Mouse (Mus musculus) midbrain, embryonic 14.5 days (tissue): ENCODE data around the gene Pianp. TPM values are rescaled to one million over a fixed set of nuclear protein-coding genes. Genes with fewer than 3 reads are reported as not detected.

Source experiments
- ATAC-seq: fragments of 200-750 bp; cut with Nextera tagmentation; 2 replicates; pipeline ENCODE4 v1.8.0; 2017; ENCODE audit warnings: moderate number of reproducible peaks, moderate library complexity; ENCODE audit not compliant: low FRiP score, low TSS enrichment
- DNase-seq: peaks from one replicate; pipeline ENCODE4 v3.0.0-alpha.2; 2015
- H3K27ac ChIP-seq: fragments of 300-500 bp; sonication (generic); replicated peaks from 2 replicates; pipeline ENCODE4 v1.5.1; 2014; ENCODE audit warnings: mild to moderate bottlenecking, low read depth, low read length, moderate library complexity
- H3K27me3 ChIP-seq: fragments of 300-500 bp; sonication (generic); 2 replicates; pipeline ENCODE4 v1.6.1; 2014; ENCODE audit warnings: low read length, control low read depth, mixed read lengths; ENCODE audit not compliant: control insufficient read depth, insufficient read depth
- H3K36me3 ChIP-seq: fragments of 300-500 bp; sonication (generic); 2 replicates; pipeline ENCODE4 v1.6.1; 2014; ENCODE audit warnings: low read length, control low read depth; ENCODE audit not compliant: control insufficient read depth, insufficient read depth
- H3K4me1 ChIP-seq: fragments of 300-500 bp; sonication (generic); 2 replicates; pipeline ENCODE4 v1.6.1; 2014; ENCODE audit warnings: mild to moderate bottlenecking, antibody characterized with exemption, low read length, control low read depth; ENCODE audit not compliant: control insufficient read depth, insufficient read depth
- H3K4me2 ChIP-seq: fragments of 300-500 bp; sonication (generic); 2 replicates; pipeline ENCODE4 v1.6.1; 2014; ENCODE audit warnings: mild to moderate bottlenecking, low read length, moderate library complexity
- H3K4me3 ChIP-seq: fragments of 300-500 bp; sonication (generic); replicated peaks from 2 replicates; pipeline ENCODE4 v1.5.1; 2014; ENCODE audit warnings: low read depth, low read length
- H3K9ac ChIP-seq: fragments of 300-500 bp; sonication (generic); replicated peaks from 2 replicates; pipeline ENCODE4 v1.6.1; 2014; ENCODE audit warnings: mild to moderate bottlenecking, low read length, moderate library complexity
- H3K9me3 ChIP-seq: fragments of 300-500 bp; sonication (generic); 2 replicates; pipeline ENCODE4 v1.6.1; 2016; ENCODE audit warnings: low read length, control low read depth, mixed read lengths; ENCODE audit not compliant: control insufficient read depth
- WGBS: fragments of 180-500 bp; shearing (Covaris S2); extraction: QIAGEN DNeasy Blood & Tissue Kit; methylation state at CpG from one replicate; pipeline ENCODE4 v1.1.7; 2014; 5-methylcytosine and 5-hydroxymethylcytosine counted together
- polyA plus RNA-seq: library from polyadenylated mRNA; unstranded; fragments of >200 nt; fragmentation: Nextera tagmentation; extraction: Ambion mirVana; gene quantifications from 2 replicates; pipeline ENCODE4 v1.2.1, GENCODE M21; 2014

Pianp gene
- polyA plus RNA-seq, 1 experiment from 2014 or later: 43.2 TPM

- Histone ChIP-seq H3K36me3 (peaks cover 17% of the 10 kb centered on the region), H3K4me2 (peak overlapping the region; percentile 97), H3K27me3 (no peaks in the 10 kb centered on the region), H3K9me3 (no peaks in the 10 kb centered on the region), H3K27ac (peak overlapping the region; percentile 90), H3K4me1 (peaks cover 14% of the 10 kb centered on the region), H3K4me3 (peak overlapping the region; percentile 81), H3K9ac (peak overlapping the region; percentile 92)
- ATAC-seq: 0 out of 2 replicates have a peak, but pooled peaks have one; percentile 14
- no peak for DNase-seq
- WGBS: 16% methylated on average over 15 of the region's 15 CpGs
These were observed 30.7 kb upstream of the Pianp start for GRCm38 (mm10) chr6:124965747-124966146.

- Histone ChIP-seq H3K4me2 (peak overlapping the region; percentile 97), H3K9ac (no peak overlapping the region)
These were observed 29.9 kb upstream of the Pianp start for GRCm38 (mm10) chr6:124966466-124967118.

GRCm38 (mm10) chr6:124967766-124968165 is 28.7 kb upstream of the Pianp start:
- no peaks in the 10 kb centered on the region for H3K9me3 ChIP-seq
- no peak overlapping the region for H3K27ac ChIP-seq
- DNase-seq (peak; percentile 55), ATAC-seq (no peak)
- H3K9ac ChIP-seq: no peak overlapping the region
- H3K4me1 ChIP-seq: peaks cover 14% of the 10 kb centered on the region
- H3K4me3 ChIP-seq: no peak overlapping the region
- no peaks in the 10 kb centered on the region for H3K27me3 ChIP-seq
- H3K4me2 ChIP-seq: no peak overlapping the region
- 75% methylated on average over 4 of the region's 4 CpGs for WGBS
- no peaks in the 10 kb centered on the region for H3K36me3 ChIP-seq

More at GRCm38 (mm10) chr6:124966466-124967118, 29.9 kb upstream of the Pianp start:
- H3K27me3 ChIP-seq: no peaks in the 10 kb centered on the region
- H3K4me1 ChIP-seq: peaks cover 14% of the 10 kb centered on the region
- H3K9me3 ChIP-seq: no peaks in the 10 kb centered on the region
- DNase-seq (peak; percentile 11), ATAC-seq (no peak)
- no peak overlapping the region for H3K27ac ChIP-seq
- WGBS: 96% methylated on average over 7 of the region's 7 CpGs
- H3K36me3 ChIP-seq: peaks cover 10% of the 10 kb centered on the region
- peak overlapping the region; percentile 81; the same call in 1 of the 2 replicates for H3K4me3 ChIP-seq

GRCm38 (mm10) chr6:124992241-124992640 is 4.3 kb upstream of the Pianp start:
- Histone ChIP-seq H3K4me1 (0 out of 2 replicates have a peak, but pooled peaks cover 2% of the 10 kb centered on the region), H3K36me3 (no peaks in the 10 kb centered on the region), H3K4me2 (no peak overlapping the region), H3K4me3 (no peak overlapping the region), H3K27ac (no peak overlapping the region), H3K9me3 (peaks cover 3% of the 10 kb centered on the region; the same call in 1 of the 2 replicates), H3K27me3 (peaks cover 20% of the 10 kb centered on the region; the same call in 1 of the 2 replicates), H3K9ac (no peak overlapping the region)
- WGBS: 72% methylated on average over 4 of the region's 4 CpGs
- DNase-seq (no peak), ATAC-seq (no peak)

- Histone ChIP-seq H3K27ac (no peak overlapping the region), H3K27me3 (peaks cover 26% of the 10 kb centered on the region; the same call in 1 of the 2 replicates), H3K4me3 (no peak overlapping the region), H3K9ac (no peak overlapping the region), H3K4me1 (peaks cover 3% of the 10 kb centered on the region; the same call in 1 of the 2 replicates), H3K9me3 (peaks cover 3% of the 10 kb centered on the region; the same call in 1 of the 2 replicates), H3K4me2 (no peak overlapping the region), H3K36me3 (no peaks in the 10 kb centered on the region)
- no peak for DNase-seq
- no peak for ATAC-seq
- 85% methylated on average over 9 of the region's 9 CpGs for WGBS
These were observed 3.1 kb upstream of the Pianp start for GRCm38 (mm10) chr6:124993365-124993764.

- H3K4me3 ChIP-seq: no peak overlapping the region
- no peak overlapping the region for H3K27ac ChIP-seq
- peaks cover 31% of the 10 kb centered on the region for H3K27me3 ChIP-seq
- H3K9me3 ChIP-seq: peaks cover 3% of the 10 kb centered on the region; the same call in 1 of the 2 replicates
- H3K4me2 ChIP-seq: peak overlapping the region; percentile 34
- H3K36me3 ChIP-seq: no peaks in the 10 kb centered on the region
- peaks cover 3% of the 10 kb centered on the region; the same call in 1 of the 2 replicates for H3K4me1 ChIP-seq
- peak overlapping the region; percentile 39; the same call in 1 of the 2 replicates for H3K9ac ChIP-seq
- peak; percentile 57 for DNase-seq
- 7% methylated on average over 11 of the region's 11 CpGs for WGBS
- no peak for ATAC-seq
These were observed 2.6 kb upstream of the Pianp start for GRCm38 (mm10) chr6:124993876-124994275.

GRCm38 (mm10) chr6:124995246-124995645 is 1.2 kb upstream of the Pianp start:
- 78% methylated on average over 7 of the region's 7 CpGs for WGBS
- Histone ChIP-seq H3K9me3 (no peaks in the 10 kb centered on the region), H3K4me1 (peaks cover 3% of the 10 kb centered on the region; the same call in 1 of the 2 replicates), H3K36me3 (peaks cover 9% of the 10 kb centered on the region; the same call in 1 of the 2 replicates), H3K27me3 (peaks cover 44% of the 10 kb centered on the region), H3K4me2 (no peak overlapping the region), H3K4me3 (no peak overlapping the region), H3K27ac (no peak overlapping the region), H3K9ac (no peak overlapping the region)
- DNase-seq (no peak), ATAC-seq (no peak)

- H3K4me1 ChIP-seq: peaks cover 3% of the 10 kb centered on the region; the same call in 1 of the 2 replicates
- H3K9me3 ChIP-seq: no peaks in the 10 kb centered on the region
- peak overlapping the region; percentile 91 for H3K4me2 ChIP-seq
- peak overlapping the region; percentile 89 for H3K9ac ChIP-seq
- peaks cover 13% of the 10 kb centered on the region for H3K36me3 ChIP-seq
- H3K27ac ChIP-seq: peak overlapping the region; percentile 84
- ATAC-seq: no peak
- 47% methylated on average over 8 of the region's 8 CpGs for WGBS
- DNase-seq: no peak
- peak overlapping the region; percentile 74 for H3K4me3 ChIP-seq
- H3K27me3 ChIP-seq: peaks cover 50% of the 10 kb centered on the region
These were observed 577 bp upstream of the Pianp start for GRCm38 (mm10) chr6:124995831-124996403.
